Mouse (Mus musculus) gastrocnemius, adult 2 months (tissue): ENCODE measurements at regions not wholly inside any gene's neighbourhood (a gene's known extent, or its start where the extent isn't known, plus 50 kb on each side); places are given as distances from the start of the nearest gene placed in this dataset.
A peak's percentile ranks its signal among the peaks of the same experiment; 100 is the strongest.

ENCODE experiments used
- DNase-seq: peaks from one replicate; pipeline ENCODE4 v3.0.0; 2022
- H3K27ac ChIP-seq: fragments of 200-600 bp; 2 replicates; pipeline ENCODE4 v1.8.1; 2022; ENCODE audit warnings: mild to moderate bottlenecking
- H3K4me3 ChIP-seq: fragments of 200-600 bp; 2 replicates; pipeline ENCODE4 v1.8.1; 2022; ENCODE audit warnings: mild to moderate bottlenecking, moderate library complexity
- CTCF ChIP-seq: fragments of 200-600 bp; IDR thresholded peaks from 2 replicates; pipeline ENCODE4 v1.8.1; 2022; ENCODE audit warnings: antibody characterized with exemption, mild to moderate bottlenecking, moderate library complexity
- intact Hi-C: fragments of 180-260 bp; cut with DNase I; formaldehyde crosslinking; loops from one replicate; pipeline ENCODE4 v1.15.1; 2025

DNA sequence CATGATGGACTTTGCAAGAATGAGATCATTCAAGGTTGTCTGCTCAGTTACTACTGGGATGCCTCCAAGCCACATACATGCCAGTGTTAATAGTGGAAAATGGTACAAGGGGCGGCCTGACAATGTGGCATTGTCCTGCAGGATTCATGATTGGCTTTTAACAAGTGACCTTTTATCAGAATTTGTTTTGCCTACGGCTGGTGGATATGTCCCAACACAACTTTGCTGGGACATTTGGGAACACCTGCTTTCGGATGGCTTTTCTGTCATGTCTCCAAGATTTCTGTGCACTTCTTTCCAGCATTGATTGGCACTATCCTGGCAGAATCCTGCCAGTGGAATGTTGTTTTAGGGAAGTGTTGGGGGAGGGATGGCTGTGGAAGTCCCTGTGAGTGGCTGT is 384.4 kb downstream of the Hs3st3b1 start:
- Histone ChIP-seq H3K4me3 (no peak overlapping the region), H3K27ac (no peak overlapping the region)
- no peak for TF ChIP-seq CTCF
- intact Hi-C loops, result no loop called here
- DNase-seq, result no peak

DNA sequence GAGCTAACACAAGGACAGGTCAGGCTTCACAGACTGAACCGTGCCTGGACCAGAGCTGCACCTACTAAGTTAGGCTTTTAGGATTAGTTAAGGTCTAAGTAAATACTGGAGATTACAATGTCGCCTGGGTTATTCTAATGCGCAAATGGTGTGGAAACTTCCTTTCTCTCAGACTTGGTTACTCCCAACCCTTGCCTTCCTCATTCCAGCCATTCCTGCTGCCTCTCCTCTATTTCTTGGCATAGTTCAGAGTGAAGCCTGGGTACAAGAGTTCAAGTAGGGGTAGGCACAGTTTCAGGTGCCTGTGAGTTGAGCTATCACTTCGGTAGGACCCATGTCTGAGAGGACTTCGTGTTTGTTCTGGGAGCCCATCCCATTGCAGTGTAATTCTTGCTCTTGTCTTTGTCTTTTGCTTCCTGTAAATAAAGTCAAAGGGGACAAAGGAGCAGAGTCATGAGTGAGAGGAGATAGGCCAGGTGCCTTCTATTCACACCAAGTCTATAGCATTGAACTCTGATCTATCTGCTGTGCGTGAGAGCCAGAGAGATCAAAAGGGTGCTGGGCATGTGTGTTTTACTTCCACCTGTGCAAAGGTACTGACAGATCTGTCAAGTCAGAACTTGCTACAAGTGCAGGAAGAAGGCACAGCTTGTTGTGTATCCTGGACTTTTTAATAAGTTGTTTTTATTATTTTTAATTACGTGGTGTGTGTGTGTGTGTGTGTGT is 378.0 kb downstream of the Hs3st3b1 start:
- Histone ChIP-seq H3K27ac (no peak overlapping the region), H3K4me3 (no peak overlapping the region)
- intact Hi-C loops, result no loop called here
- TF ChIP-seq CTCF, result no peak
- no peak for DNase-seq

DNA sequence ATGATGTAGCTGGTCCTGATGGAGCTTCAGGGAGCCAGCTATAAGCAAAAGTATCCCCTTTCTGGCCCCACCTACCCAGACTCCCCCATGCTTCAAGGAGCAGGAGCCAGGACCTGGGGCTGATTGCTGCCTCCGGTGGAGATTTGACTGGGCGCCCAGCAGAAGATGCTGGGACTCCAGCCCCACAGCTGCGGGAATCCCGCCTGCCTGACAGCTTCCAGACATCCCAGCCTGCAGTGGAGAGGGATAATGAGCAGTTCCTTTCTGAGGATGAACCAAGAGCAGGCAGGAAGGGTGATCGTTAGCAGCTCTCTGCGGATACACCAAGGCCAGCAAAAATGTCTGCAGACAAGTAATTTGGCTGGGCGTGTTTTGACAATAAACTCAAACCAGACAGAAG is 376.6 kb downstream of the Hs3st3b1 start:
- intact Hi-C loops, result no loop called here
- TF ChIP-seq CTCF, result no peak
- DNase-seq, result peak; percentile 32
- Histone ChIP-seq H3K4me3 (no peak overlapping the region), H3K27ac (no peak overlapping the region)

DNA sequence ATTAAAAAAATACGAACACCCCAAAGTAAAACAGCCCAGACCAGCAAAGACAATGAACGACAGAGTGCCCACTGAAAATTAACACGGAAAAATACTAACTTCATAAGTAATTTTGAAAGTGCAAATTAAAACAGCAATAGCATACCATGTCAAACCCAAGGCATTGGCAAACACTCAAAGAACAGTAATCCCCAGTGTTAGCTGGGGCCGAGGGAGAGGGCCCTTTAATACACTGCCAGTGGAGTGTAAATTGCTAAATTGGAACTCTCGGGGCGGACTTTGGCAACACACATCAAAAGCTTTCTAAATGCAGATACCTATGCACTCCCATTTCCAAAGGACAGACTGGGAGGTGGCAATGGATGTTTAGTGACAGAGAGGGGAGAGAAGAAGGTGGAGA is 361.6 kb downstream of the Hs3st3b1 start:
- no peak for TF ChIP-seq CTCF
- DNase-seq, result no peak
- intact Hi-C loops, result no loop called here
- no peak overlapping the region for H3K4me3 ChIP-seq
- no peak overlapping the region for H3K27ac ChIP-seq

DNA sequence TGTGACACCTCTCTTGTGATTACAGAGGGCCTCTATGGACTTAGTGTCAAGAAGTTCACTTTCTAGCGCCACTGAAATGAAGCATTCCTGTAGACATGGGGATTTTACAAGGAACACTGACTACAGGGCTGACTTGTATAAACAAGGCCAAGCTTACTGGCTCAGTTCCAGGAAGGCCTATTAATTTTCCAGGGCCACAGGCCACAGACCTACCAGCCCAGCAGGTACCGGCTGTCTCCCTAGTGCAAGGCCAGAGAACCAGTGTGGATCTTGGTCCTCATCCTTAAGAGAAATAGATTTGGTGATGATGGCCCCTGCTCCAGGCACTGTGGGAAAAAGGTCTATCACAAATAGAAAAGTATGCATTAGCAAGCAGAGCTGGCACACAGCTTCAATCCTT is 359.4 kb downstream of the Hs3st3b1 start:
- no peak for DNase-seq
- intact Hi-C loops, result no loop called here
- Histone ChIP-seq H3K27ac (no peak overlapping the region), H3K4me3 (no peak overlapping the region)
- TF ChIP-seq CTCF, result no peak

DNA sequence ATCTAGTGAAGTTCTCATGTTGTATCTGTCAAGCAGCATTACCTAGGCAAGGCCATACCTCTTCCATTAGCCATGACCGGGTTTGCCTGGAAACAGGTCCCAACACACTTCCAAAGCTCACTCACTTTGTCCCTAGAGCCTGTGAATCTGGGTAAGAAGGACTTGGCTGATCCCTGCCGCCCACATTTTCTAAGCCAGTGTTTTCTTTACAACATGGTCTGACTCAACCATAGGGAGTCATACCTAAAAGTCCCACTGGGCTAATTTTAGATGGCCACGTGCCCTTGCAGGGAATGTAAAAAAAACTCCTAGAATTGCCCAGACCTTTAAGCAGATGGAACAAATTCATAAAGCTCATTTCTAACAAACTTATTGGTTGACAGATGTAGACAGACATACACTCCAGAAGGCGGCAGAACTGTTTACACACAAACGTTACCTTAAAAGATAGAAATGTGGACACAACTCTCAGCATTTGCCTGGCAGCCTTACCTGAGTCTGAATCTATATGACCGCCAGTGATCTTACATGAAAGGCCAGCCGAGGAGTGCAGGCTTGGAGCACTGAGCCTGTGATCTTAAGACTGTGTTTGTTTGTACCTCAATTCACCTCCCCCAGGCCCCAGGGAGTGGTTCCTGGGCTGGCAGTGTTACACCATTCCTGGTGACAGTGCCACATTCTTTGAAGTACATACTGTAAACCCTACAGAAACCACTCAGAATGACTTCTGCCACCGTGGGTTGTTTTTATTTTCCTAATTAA is 356.4 kb downstream of the Hs3st3b1 start:
- TF ChIP-seq CTCF, result no peak
- Histone ChIP-seq H3K27ac (no peak overlapping the region), H3K4me3 (no peak overlapping the region)
- intact Hi-C loops, result no loop called here
- no peak for DNase-seq

DNA sequence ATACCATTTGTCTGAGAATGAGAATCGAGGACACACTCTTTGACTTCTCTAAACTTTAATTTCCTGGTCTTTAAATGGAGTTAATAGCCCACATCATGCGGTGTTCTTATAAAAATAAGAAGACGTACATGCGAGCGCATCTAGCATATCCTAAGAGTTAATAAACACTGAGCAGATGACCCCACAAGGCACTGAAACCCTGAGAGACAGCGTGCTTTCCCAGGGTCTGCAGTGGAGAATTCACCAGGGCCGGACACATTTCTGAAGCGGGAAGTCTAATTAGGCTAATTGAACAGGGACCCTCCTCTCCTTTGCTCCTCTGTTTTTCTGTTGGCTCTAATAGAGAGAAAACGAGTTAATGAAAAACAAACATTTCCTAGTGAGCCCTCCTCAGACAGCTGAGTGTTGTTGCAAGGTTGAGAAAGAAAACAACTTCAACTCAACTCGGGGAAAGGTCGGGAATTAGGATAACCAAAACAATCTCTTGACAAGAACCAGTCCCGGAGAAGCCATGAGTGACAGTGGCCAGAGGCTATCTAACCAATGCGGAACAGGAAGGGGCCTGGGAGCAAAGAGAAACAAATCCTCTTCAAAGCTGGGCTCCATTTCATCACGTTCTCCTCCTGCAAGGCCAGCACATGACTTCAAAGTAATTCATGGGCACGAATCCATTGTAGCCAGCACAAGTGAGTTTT is 352.2 kb downstream of the Hs3st3b1 start:
- no peak overlapping the region for H3K27ac ChIP-seq
- no peak overlapping the region for H3K4me3 ChIP-seq
- no peak for DNase-seq
- TF ChIP-seq CTCF, result no peak
- intact Hi-C loops, result no loop called here

DNA sequence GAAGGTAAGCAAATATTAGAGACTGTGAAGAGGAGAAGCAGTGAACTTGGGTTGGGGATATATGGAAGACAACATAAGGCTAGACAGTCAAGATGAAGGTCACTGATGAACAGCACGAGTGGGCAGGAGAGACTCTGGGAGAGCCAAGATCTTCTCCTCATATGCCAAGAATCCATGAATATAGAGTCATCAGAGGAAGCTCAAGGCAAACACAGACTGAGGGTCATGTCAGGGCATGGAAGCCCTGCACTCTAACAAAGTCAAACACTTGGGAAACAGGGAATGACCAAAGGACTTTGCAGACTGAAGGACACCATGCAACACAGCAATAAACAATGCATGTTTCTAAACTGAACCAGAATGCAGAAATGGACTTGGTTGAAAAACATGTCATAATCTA is 351.4 kb downstream of the Hs3st3b1 start:
- H3K27ac ChIP-seq, result no peak overlapping the region
- H3K4me3 ChIP-seq, result no peak overlapping the region
- intact Hi-C loops, result no loop called here
- TF ChIP-seq CTCF, result no peak
- no peak for DNase-seq

DNA sequence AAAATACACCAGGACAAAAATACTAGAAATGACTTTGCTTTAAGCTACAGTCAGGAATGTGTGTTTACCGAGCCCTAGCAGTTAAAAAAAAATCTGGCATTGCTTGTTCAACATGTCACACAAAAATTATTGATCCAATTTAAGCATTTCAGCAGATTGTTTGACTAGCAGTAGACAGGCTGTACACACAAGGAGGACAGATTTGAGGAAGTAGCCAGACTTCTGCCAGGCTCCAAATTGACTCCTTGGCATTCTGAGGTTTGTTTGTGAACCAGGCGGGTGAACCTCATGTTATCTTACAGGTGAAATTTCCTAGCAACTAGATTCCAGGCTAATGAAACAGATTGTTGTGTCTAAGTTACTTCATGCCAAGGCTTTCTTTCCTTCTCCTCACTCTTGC is 348.8 kb downstream of the Hs3st3b1 start:
- intact Hi-C loops, result no loop called here
- no peak for TF ChIP-seq CTCF
- Histone ChIP-seq H3K27ac (no peak overlapping the region), H3K4me3 (no peak overlapping the region)
- no peak for DNase-seq

DNA sequence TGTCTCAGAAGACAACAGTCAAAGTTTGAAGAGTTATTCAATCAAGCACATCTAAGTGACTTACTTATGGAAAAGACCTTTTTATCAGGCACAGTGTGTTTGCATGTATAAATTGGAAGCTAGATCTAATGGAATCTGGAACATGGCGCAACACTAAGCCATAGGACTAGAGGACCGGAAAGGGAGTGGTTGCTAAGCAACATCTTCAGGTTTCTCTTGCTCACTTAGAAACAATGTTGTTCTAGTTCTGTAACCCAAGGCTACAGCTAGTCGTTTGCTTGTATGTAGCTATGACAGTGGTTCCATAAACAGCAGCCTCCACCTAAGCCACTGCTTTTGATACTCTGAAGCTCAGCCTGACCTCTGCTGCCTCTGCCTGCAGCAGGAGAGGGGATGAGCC is 338.8 kb downstream of the Hs3st3b1 start:
- H3K4me3 ChIP-seq, result no peak overlapping the region
- H3K27ac ChIP-seq, result no peak overlapping the region
- TF ChIP-seq CTCF, result no peak
- intact Hi-C loops, result no loop called here
- no peak for DNase-seq

DNA sequence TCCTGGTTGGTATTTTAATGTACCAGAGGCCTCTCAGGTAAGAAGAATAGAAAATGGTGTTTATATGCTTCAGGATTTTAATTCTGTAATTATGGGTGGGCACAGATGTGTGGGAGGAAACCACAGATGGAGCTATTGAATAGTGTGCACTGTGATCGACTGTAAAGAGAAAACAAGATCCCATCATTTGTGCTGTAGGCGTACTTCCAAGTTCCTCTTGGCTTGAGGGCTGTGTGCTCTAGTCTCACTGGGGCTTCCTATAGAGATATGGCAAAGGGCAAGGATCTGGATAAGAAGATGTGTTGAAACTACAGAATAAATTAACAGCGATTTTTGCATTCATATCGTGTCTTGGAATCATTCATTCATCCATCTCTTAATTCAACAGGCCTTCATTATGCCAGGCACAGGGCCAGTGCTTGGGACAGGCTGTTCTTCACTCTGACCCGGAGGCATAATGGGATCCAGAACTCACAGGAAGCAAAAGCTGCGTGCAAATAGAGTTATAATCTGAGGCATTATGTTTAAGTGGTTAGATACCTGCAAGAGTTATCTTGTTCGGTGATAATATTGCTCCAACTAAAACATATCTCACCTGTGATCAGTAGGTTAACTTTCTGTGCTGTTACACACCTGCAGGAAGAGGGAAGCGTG is 336.7 kb downstream of the Hs3st3b1 start:
- intact Hi-C loops, result no loop called here
- DNase-seq, result no peak
- TF ChIP-seq CTCF, result no peak
- Histone ChIP-seq H3K27ac (no peak overlapping the region), H3K4me3 (no peak overlapping the region)

DNA sequence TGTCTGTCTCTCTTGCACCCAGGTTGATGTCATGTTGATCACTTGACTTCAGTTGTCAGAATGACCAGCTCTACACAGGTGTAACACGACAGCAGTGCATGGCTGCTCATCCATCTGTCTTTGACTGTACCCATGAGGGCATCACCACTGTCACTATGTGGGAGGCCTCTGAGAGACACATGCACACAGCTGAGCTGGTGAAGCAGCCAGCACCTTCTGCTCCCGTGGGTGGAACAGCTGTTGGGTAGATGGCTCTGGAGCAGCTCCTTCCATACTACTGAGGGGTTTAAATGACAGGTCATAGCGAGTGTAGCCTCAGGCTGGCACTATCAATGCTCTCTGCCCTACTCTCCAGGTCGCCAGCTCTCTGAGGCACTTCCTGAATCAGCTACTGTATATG is 301.9 kb downstream of the Hs3st3b1 start:
- no peak for TF ChIP-seq CTCF
- intact Hi-C loops, result no loop called here
- DNase-seq, result no peak
- Histone ChIP-seq H3K4me3 (no peak overlapping the region), H3K27ac (no peak overlapping the region)

DNA sequence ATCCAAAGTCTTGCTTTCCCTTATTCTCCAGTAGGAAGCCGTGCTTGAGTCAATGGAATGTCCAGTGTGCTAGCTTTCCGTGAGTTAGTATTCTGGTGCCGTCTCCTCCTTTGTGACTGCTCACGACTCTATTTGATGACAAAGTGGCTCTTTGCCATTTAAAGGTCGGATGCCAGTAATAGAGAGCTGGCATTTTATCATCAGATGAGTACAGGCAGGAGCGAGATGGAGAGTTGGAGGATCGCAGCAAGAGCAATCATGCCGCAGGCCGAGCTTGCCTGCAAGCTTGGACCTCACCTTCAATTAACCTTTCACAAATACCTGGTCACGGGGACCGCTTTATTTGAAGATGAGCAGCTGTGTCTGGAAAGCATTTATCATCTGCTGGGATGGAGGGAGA is 291.8 kb downstream of the Hs3st3b1 start:
- TF ChIP-seq CTCF, result no peak
- intact Hi-C loops, result no loop called here
- no peak overlapping the region for H3K4me3 ChIP-seq
- H3K27ac ChIP-seq, result no peak overlapping the region
- DNase-seq, result no peak
